Mouse (Mus musculus) liver, embryonic 15.5 days (tissue): Measurements from ENCODE around the gene Wfdc21. TPM values are rescaled to one million over a fixed set of nuclear protein-coding genes. Genes with fewer than 3 reads are reported as not detected.

Experiments used
- ATAC-seq: fragments of 200-750 bp; cut with Nextera tagmentation; 2 replicates; pipeline ENCODE4 v1.8.0; 2017; ENCODE audit warnings: moderate number of reproducible peaks, mild to moderate bottlenecking, moderate library complexity; ENCODE audit not compliant: insufficient read depth
- H3K27ac ChIP-seq: fragments of 300-500 bp; sonication (generic); replicated peaks from 2 replicates; pipeline ENCODE4 v1.5.1; 2015; ENCODE audit warnings: mild to moderate bottlenecking, inconsistent platforms
- H3K27me3 ChIP-seq: fragments of 300-500 bp; sonication (generic); 2 replicates; pipeline ENCODE4 v1.6.1; 2015; ENCODE audit warnings: mild to moderate bottlenecking, inconsistent platforms
- H3K36me3 ChIP-seq: fragments of 300-500 bp; sonication (generic); replicated peaks from 2 replicates; pipeline ENCODE4 v1.6.1; 2015; ENCODE audit warnings: moderate library complexity, mild to moderate bottlenecking, inconsistent platforms
- H3K4me1 ChIP-seq: fragments of 300-500 bp; sonication (generic); replicated peaks from 2 replicates; pipeline ENCODE4 v1.6.1; 2015; ENCODE audit warnings: inconsistent platforms
- H3K4me2 ChIP-seq: fragments of 300-500 bp; sonication (generic); 2 replicates; pipeline ENCODE4 v1.6.1; 2015; ENCODE audit warnings: moderate library complexity, mild to moderate bottlenecking, inconsistent platforms
- H3K4me3 ChIP-seq: fragments of 300-500 bp; sonication (generic); replicated peaks from 2 replicates; pipeline ENCODE4 v1.5.1; 2015; ENCODE audit warnings: mild to moderate bottlenecking, inconsistent platforms
- H3K9ac ChIP-seq: fragments of 300-500 bp; sonication (generic); 2 replicates; pipeline ENCODE4 v1.6.1; 2015; ENCODE audit warnings: moderate library complexity, mild to moderate bottlenecking, inconsistent platforms
- H3K9me3 ChIP-seq: fragments of 300-500 bp; sonication (generic); replicated peaks from 2 replicates; pipeline ENCODE4 v1.6.1; 2016; ENCODE audit warnings: inconsistent platforms
- WGBS: fragments of 180-500 bp; shearing (Covaris S2); methylation state at CpG from one replicate; pipeline ENCODE4 v1.1.7; 2015; ENCODE audit warnings: mixed read lengths; ENCODE audit not compliant: insufficient replicate concordance; 5-methylcytosine and 5-hydroxymethylcytosine counted together
- polyA plus RNA-seq: library from polyadenylated mRNA; unstranded; fragments of >200 nt; fragmentation: Nextera tagmentation; extraction: Ambion mirVana; gene quantifications from 2 replicates; pipeline ENCODE4 v1.2.1, GENCODE M21; 2015

Wfdc21 gene
- 45.7 and 46.2 TPM in 2 replicates for polyA plus RNA-seq

DNA sequence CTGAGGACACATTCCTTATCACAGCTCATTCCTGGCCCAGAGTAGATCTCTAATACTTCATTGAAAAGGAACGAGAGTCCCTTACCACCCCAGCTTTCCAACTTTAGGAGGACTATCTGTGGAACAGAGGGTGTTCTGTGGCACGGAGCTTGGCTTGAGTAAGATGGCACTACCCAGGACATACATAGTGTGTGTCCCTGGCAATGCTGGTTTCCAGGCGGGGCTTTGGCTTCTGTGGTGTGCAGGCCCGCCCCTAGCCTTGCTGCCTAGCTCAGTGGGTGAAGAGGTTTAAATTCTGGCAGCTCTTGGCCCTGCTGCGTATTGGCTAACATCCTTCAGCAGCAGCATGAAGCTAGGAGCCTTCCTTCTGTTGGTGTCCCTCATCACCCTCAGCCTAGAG is at the start of gene Wfdc21:
Gene Wfdc21 (plus strand): TSS at position 260 of the 400 bp plus-strand sequence.
- Histone ChIP-seq H3K4me1 (peaks cover 12% of the 10 kb centered on the region), H3K9me3 (no peaks in the 10 kb centered on the region), H3K4me2 (no peak within 1 kb of the TSS), H3K27ac (peak within 1 kb of the TSS; percentile 45), H3K4me3 (peak within 1 kb of the TSS; percentile 15; the same call in 1 of the 2 replicates), H3K27me3 (peaks cover 4% of the 10 kb centered on the region; the same call in 1 of the 2 replicates), H3K9ac (no peak within 1 kb of the TSS), H3K36me3 (no peaks in the 10 kb centered on the region)
- WGBS: 52% methylated on average over 5 of the region's 5 CpGs
- ATAC-seq: no peak

DNA sequence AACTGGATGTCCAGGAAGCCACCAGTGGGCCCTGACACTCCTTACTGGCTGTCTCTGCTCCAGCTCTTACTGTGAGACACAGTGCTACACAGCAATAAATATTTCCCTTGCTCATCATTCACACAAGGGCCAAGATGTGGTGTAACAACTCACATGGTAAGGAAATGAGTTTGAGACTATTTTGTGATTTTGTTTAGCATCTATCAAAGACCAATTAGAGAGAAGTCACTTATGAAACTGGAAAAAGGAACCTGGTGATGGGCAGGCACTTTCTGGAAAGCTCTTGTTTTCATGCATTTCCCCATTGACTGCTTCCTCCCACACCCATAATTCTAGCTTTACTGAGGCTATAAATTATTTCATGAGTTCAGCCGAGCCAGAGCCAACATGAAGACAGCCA is 43.0 kb upstream of the Wfdc21 start, which contains the start of gene Wfdc17:
Gene Wfdc17 (plus strand): TSS at position 287 of the 400 bp plus-strand sequence.
- no peaks in the 10 kb centered on the region for H3K4me1 ChIP-seq
- no peaks in the 10 kb centered on the region for H3K36me3 ChIP-seq
- H3K27ac ChIP-seq: no peak within 1 kb of the TSS
- no peak within 1 kb of the TSS for H3K4me3 ChIP-seq
- 7% methylated on average over 1 of the region's 1 CpGs for WGBS
- no peak within 1 kb of the TSS for H3K4me2 ChIP-seq
- H3K9ac ChIP-seq: no peak within 1 kb of the TSS
- no peaks in the 10 kb centered on the region for H3K9me3 ChIP-seq
- H3K27me3 ChIP-seq: no peaks in the 10 kb centered on the region
- no peak for ATAC-seq

DNA sequence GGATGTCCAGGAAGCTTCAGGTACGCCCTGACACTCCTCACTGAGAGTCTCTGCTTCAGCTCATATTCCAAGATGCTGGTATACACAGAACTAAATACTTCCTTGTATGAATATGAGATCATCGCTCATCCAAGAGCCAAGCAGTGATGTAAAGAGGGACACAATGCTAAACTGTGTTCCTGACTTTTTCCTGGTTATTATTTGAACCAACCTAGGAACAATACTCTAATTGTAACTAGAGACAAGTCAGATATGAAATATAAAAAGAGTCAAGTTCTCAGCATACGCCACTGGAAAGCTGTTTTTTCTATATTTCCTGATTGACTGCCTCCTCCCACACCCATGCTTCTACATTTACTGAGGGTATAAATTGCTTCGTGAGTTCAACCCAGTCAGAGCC is 38.0 kb upstream of the Wfdc21 start, which contains the start of gene Wfdc18:
Gene Wfdc18 (plus strand): TSS at position 301 of the 400 bp plus-strand sequence.
- ATAC-seq: no peak
- H3K27me3 ChIP-seq: no peaks in the 10 kb centered on the region
- no peak within 1 kb of the TSS for H3K4me2 ChIP-seq
- no peak within 1 kb of the TSS for H3K9ac ChIP-seq
- H3K9me3 ChIP-seq: no peaks in the 10 kb centered on the region
- no peaks in the 10 kb centered on the region for H3K4me1 ChIP-seq
- no peaks in the 10 kb centered on the region for H3K36me3 ChIP-seq
- H3K4me3 ChIP-seq: no peak within 1 kb of the TSS
- WGBS: 50% methylated on average over 4 of the region's 4 CpGs
- no peak within 1 kb of the TSS for H3K27ac ChIP-seq

DNA sequence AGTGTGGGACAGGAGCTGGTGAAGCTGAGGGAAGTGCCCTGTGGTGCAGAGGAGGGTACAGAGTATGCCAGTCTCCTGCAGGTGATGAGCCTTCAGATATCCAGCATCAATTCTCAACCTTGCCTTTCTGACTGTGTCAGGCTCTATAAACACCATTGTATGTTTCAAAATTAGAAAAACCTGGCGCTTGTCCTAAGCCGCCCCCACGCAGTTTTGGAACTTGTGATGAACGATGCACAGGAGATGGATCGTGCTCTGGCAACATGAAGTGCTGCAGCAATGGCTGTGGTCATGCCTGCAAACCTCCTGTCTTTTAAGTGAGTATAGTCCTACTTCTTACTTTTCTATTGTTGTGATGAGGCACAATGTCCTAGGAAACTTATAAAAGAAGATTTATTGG is 37.1 kb upstream of the Wfdc21 start:
- no peak overlapping the region for H3K4me3 ChIP-seq
- no peaks in the 10 kb centered on the region for H3K4me1 ChIP-seq
- H3K4me2 ChIP-seq: no peak overlapping the region
- no peaks in the 10 kb centered on the region for H3K27me3 ChIP-seq
- no peaks in the 10 kb centered on the region for H3K36me3 ChIP-seq
- ATAC-seq: no peak
- no peak overlapping the region for H3K9ac ChIP-seq
- WGBS: 70% methylated on average over 5 of the region's 5 CpGs
- H3K9me3 ChIP-seq: no peaks in the 10 kb centered on the region
- no peak overlapping the region for H3K27ac ChIP-seq

DNA sequence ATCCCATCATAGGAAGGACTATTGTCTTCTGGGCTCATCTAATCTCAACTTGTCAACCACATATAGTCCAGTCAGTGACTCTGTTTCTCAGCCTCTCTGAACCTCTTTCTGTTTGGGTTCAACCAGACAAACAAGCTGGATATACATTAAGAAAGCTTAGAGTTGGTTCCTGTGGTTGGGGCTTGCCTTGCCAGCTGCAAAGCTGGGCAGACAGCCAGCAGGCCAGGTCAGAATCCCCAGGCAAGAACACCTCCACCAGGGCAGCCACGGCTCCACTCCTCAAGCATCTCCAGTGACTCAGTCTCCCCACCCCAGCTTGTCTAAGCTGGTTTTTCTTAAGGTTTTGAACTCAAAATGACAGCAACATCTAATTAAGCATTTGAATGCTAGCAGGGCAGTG is 34.1 kb upstream of the Wfdc21 start:
- 46% methylated on average over 1 of the region's 1 CpGs for WGBS
- no peaks in the 10 kb centered on the region for H3K4me1 ChIP-seq

DNA sequence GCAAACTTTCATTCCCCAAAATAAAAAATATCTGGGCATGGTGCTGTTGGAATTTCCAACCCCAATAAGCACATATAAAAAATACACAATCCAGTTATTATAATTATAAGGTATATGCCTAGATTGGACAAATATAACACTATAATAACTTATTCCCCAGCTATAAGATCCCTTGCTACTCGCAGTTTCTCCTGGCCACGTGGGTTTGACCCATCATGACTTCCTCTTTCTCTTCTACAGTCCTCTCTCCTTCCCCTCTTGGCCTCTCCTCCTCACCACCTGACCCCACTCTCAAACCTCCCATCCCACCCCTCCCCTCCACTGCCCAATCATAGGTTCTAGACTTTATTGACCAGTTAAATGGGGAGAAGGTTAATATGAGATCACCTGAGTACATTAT is 32.8 kb upstream of the Wfdc21 start:
- H3K27me3 ChIP-seq: no peaks in the 10 kb centered on the region
- H3K4me2 ChIP-seq: no peak overlapping the region
- 16% methylated on average over 2 of the region's 2 CpGs for WGBS
- ATAC-seq: no peak
- no peaks in the 10 kb centered on the region for H3K9me3 ChIP-seq
- H3K4me1 ChIP-seq: no peaks in the 10 kb centered on the region
- H3K4me3 ChIP-seq: no peak overlapping the region
- no peak overlapping the region for H3K9ac ChIP-seq
- H3K27ac ChIP-seq: no peak overlapping the region
- H3K36me3 ChIP-seq: no peaks in the 10 kb centered on the region

More for the DNA sequence above, 34.1 kb upstream of the Wfdc21 start:
- Histone ChIP-seq H3K9ac (no peak overlapping the region), H3K4me3 (no peak overlapping the region), H3K9me3 (no peaks in the 10 kb centered on the region), H3K36me3 (no peaks in the 10 kb centered on the region), H3K4me2 (no peak overlapping the region), H3K27me3 (no peaks in the 10 kb centered on the region), H3K27ac (no peak overlapping the region)
- no peak for ATAC-seq

DNA sequence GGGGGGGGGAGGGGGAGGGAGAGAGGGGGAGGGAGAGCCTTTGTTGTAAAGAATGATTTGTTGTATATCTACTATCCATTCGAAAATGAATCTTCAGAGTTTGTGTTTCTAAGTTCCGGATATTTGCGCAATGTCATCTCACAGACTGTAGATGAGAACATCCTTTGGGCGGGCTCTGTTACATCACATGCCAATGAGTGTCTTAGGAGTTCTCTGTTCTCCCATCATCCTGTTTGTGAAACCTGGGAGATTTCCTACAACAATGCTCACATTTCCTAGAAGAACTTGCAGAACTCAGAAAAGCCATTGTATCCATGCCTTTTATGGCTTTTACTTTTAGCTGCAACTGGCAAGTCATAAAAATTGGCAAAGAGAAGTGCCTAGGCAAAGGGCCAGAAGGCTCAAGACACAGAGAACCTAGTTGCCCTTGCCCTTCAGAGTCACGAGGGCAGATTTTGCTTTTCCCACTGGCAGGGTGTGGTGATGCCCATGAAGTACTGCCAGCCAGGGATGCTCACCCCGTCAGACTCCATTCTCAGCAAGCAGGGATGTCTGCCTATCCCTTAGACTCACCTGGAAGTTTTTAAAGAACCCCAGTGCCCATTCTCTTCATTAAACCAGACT is 29.6 kb upstream of the Wfdc21 start:
- Histone ChIP-seq H3K27ac (no peak overlapping the region), H3K27me3 (no peaks in the 10 kb centered on the region), H3K4me2 (no peak overlapping the region), H3K36me3 (no peaks in the 10 kb centered on the region), H3K4me1 (no peaks in the 10 kb centered on the region), H3K9ac (no peak overlapping the region), H3K9me3 (no peaks in the 10 kb centered on the region), H3K4me3 (no peak overlapping the region)
- WGBS: 61% methylated on average over 6 of the region's 6 CpGs
- ATAC-seq: no peak

DNA sequence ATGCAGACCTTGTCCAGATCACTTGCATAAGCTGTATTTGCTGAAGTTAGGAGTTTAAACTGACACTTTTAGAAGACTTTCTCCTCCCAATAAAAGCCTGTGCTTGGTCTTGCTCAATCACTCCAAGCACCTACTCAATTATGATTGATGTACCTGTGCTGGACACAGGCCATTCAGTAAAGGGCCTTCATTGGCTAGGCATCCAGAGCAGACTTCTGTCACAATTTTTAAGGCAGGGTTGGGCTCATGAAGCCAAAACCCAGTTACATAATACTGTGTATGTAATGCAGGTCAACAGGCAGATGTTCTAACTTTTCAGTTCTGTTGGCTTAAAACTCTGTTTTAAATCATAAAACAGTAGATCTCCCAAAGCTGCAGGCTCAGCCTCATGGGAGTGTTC is 26.0 kb upstream of the Wfdc21 start:
- H3K36me3 ChIP-seq: no peaks in the 10 kb centered on the region
- H3K27ac ChIP-seq: no peak overlapping the region
- H3K4me3 ChIP-seq: no peak overlapping the region
- H3K27me3 ChIP-seq: no peaks in the 10 kb centered on the region
- no peak overlapping the region for H3K4me2 ChIP-seq
- no peaks in the 10 kb centered on the region for H3K4me1 ChIP-seq
- no peaks in the 10 kb centered on the region for H3K9me3 ChIP-seq
- ATAC-seq: no peak
- H3K9ac ChIP-seq: no peak overlapping the region

DNA sequence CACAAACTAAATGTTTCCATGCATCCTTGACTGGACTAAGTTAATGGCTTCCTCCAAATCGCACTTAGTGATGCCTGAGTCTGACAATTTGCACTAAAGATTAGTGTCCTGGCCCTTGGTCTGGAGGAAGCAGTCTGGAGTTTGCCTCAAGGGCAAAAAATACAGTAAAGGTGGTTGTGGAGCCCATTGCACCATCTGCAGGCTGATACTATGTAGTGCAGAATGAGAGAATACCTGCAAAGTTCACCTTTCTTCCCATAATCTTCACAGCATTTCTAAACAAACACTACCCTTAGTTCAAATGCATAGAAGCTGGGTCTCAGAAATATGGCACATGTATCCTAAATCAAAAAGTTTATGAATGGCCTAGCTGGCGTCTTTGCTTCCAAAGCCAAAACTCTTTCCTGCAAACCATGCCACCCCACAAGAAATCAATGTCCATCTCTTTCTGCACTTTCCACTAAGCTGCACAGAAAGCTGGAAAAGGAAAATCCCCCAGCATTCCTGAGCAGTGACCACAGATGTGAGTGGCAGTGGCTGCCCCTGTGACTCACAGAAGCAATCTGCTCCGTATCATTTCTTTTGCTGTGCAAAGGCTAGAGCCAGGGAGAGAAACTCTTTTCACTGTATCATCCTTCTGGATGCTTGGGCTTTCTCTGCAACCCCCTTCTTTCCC is 17.8 kb upstream of the Wfdc21 start:
- WGBS: 44% methylated on average over 3 of the region's 3 CpGs
- Histone ChIP-seq H3K36me3 (no peaks in the 10 kb centered on the region), H3K9ac (no peak overlapping the region), H3K4me3 (no peak overlapping the region), H3K27ac (no peak overlapping the region), H3K4me1 (no peaks in the 10 kb centered on the region), H3K9me3 (no peaks in the 10 kb centered on the region), H3K27me3 (no peaks in the 10 kb centered on the region), H3K4me2 (no peak overlapping the region)
- ATAC-seq: no peak

DNA sequence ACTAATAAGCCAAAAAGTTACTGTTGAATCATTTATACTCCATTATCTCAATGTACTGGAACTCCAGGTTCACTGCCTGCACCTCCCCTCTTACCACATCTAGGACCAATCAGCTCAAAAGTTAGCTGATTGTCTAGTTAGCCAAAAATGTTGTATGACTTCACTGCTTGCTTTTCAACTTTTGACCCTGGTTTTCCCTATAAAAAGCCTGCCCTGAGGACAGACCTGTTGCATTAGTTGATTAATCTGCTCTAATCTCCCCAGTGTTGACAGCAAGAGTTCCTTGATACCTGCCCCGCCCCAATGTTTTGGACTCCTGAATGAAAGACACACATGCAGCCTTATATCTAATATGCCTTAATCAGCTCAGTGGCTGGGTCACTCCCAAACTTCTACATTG is 15.6 kb upstream of the Wfdc21 start:
- Histone ChIP-seq H3K4me3 (no peak overlapping the region), H3K27ac (no peak overlapping the region), H3K9ac (no peak overlapping the region), H3K9me3 (no peaks in the 10 kb centered on the region), H3K36me3 (no peaks in the 10 kb centered on the region), H3K4me2 (no peak overlapping the region), H3K27me3 (no peaks in the 10 kb centered on the region), H3K4me1 (no peaks in the 10 kb centered on the region)
- no peak for ATAC-seq
- 61% methylated on average over 1 of the region's 1 CpGs for WGBS

DNA sequence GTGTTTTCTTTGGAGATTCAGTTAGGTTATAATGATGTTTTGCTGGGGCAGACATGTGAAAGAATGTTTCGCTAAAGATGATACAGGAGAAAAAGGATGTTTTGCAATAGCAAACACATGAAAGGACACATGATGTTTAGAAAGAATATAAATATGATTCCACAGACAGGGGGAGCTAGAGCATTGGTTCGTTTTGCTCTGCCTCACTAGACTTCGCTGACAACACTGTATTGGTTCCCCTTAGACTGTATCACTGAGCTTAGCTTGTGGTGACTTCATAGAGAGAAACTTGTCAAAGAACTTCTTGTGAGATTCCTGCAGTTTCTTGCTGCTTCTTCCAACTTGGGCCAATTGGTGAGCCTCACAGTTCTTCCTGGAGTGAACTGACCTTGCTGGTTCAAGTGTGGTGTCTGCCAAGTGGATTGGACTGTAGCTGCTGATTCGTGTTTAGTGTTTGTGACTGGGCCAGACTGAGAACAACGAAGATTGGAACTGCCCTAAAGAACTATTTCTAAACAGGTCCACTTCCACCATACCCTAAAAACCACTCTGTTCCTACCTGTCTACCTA is 13.6 kb upstream of the Wfdc21 start:
- Histone ChIP-seq H3K4me1 (no peaks in the 10 kb centered on the region), H3K9me3 (no peaks in the 10 kb centered on the region), H3K4me2 (no peak overlapping the region), H3K9ac (no peak overlapping the region), H3K27me3 (no peaks in the 10 kb centered on the region), H3K4me3 (no peak overlapping the region), H3K27ac (no peak overlapping the region), H3K36me3 (no peaks in the 10 kb centered on the region)
- WGBS: 50% methylated on average over 5 of the region's 5 CpGs
- ATAC-seq: no peak
